Mouse (Mus musculus) forebrain, embryonic 12.5 days (tissue): ENCODE results near the gene Synj2. TPM values are rescaled to one million over a fixed set of nuclear protein-coding genes. Genes with fewer than 3 reads are reported as not detected.

Source experiments
- ATAC-seq: fragments of 200-750 bp; cut with Nextera tagmentation; 2 replicates; pipeline ENCODE4 v1.8.0; 2017; ENCODE audit warnings: moderate TSS enrichment; ENCODE audit not compliant: low FRiP score
- H3K27ac ChIP-seq: fragments of 300-500 bp; sonication (generic); 2 replicates; pipeline ENCODE4 v1.5.1; 2016; ENCODE audit warnings: mild to moderate bottlenecking
- H3K27me3 ChIP-seq: fragments of 300-500 bp; sonication (generic); 2 replicates; pipeline ENCODE4 v1.6.1; 2016; ENCODE audit warnings: mild to moderate bottlenecking
- H3K36me3 ChIP-seq: fragments of 300-500 bp; sonication (generic); replicated peaks from 2 replicates; pipeline ENCODE4 v1.6.1; 2016; ENCODE audit warnings: mild to moderate bottlenecking
- H3K4me1 ChIP-seq: fragments of 300-500 bp; sonication (generic); 2 replicates; pipeline ENCODE4 v1.6.1; 2016
- H3K4me2 ChIP-seq: fragments of 300-500 bp; sonication (generic); 2 replicates; pipeline ENCODE4 v1.6.1; 2016; ENCODE audit warnings: mild to moderate bottlenecking, moderate library complexity
- H3K4me3 ChIP-seq: fragments of 300-500 bp; sonication (generic); replicated peaks from 2 replicates; pipeline ENCODE4 v1.5.1; 2016; ENCODE audit warnings: mild to moderate bottlenecking
- H3K9ac ChIP-seq: fragments of 300-500 bp; sonication (generic); 2 replicates; pipeline ENCODE4 v1.6.1; 2016; ENCODE audit warnings: mild to moderate bottlenecking
- H3K9me3 ChIP-seq: fragments of 300-500 bp; sonication (generic); 2 replicates; pipeline ENCODE4 v1.6.1; 2016
- WGBS: fragments of 180-500 bp; shearing (Covaris S2); methylation state at CpG from one replicate; pipeline ENCODE4 v1.1.7; 2016; 5-methylcytosine and 5-hydroxymethylcytosine counted together
- polyA plus RNA-seq: library from polyadenylated mRNA; unstranded; fragments of >200 nt; fragmentation: Nextera tagmentation; extraction: Ambion mirVana; gene quantifications from 2 replicates; pipeline ENCODE4 v1.2.1, GENCODE M21; 2016

Gene Synj2
- polyA plus RNA-seq, 1 experiment from 2014 or later = 1.1 TPM

DNA sequence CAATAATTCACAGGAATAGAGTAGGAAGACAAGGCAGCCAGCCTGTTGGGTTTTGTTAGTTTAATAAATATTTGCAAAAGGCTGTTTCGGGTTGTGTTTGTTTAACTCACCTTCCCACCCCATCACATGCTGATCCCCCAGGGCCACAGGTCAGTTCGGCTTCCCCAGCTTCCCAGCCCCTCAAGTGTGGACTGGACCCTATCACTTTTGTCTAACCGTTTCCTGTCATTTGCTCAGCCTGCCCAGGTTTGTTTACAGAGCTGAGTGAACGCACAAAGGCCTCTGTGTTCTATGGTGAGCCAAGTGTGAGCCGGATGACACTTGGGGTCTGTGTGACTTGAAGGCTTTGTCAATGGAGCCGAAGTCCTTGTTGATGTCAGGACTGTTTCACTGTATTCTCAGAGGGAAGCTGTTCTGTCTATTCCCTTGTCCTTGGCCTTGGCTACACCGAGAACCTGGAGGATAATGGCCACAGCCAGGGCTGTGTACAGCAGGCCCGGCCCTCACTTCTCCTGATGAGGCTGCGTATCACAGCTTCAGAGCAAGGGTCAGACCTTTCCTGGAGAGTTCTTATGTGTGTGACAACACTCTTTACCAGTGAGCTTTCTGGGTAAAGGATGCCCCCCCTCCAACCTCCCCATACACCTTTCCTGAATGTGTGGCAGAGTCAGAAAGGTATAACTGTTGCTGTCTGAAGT is 24.2 kb downstream of the Synj2 start:
- no peak overlapping the region for H3K27ac ChIP-seq
- no peaks in the 10 kb centered on the region for H3K9me3 ChIP-seq
- 76% methylated on average over 9 of the region's 9 CpGs for WGBS
- H3K4me1 ChIP-seq = peaks cover 3% of the 10 kb centered on the region; the same call in 1 of the 2 replicates
- no peak for ATAC-seq
- H3K27me3 ChIP-seq = no peaks in the 10 kb centered on the region
- no peak overlapping the region for H3K9ac ChIP-seq
- H3K36me3 ChIP-seq = no peaks in the 10 kb centered on the region
- no peak overlapping the region for H3K4me2 ChIP-seq
- H3K4me3 ChIP-seq = no peak overlapping the region

- peaks cover 3% of the 10 kb centered on the region; the same call in 1 of the 2 replicates for H3K4me1 ChIP-seq
- H3K4me3 ChIP-seq = no peak overlapping the region
- ATAC-seq = no peak
- no peaks in the 10 kb centered on the region for H3K27me3 ChIP-seq
- H3K27ac ChIP-seq = no peak overlapping the region
- no peak overlapping the region for H3K9ac ChIP-seq
- H3K4me2 ChIP-seq = no peak overlapping the region
- WGBS = 81% methylated on average over 5 of the region's 5 CpGs
- no peaks in the 10 kb centered on the region for H3K9me3 ChIP-seq
- H3K36me3 ChIP-seq = no peaks in the 10 kb centered on the region
These were observed 25.6 kb downstream of the Synj2 start for GRCm38 (mm10) chr17:5966706-5967105.

DNA sequence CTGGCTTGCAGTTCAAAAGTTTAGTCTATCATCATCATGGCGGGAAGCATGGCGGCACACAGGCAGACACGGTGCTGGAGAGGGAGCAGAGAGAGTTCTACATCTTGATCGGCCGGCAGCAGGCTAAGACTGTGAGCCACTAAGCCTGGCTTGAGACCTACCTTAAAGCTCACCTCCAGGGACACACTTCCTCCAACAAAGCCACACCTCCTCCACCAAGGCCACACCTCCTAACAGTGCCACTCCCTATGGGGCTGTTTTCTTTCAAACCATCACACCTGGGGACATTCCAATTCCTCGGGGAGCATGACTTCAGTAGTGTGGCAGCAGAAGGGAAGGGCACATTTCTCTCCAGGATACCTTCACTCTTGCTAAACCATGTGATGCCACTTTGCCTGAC is 27.5 kb downstream of the Synj2 start:
- H3K9ac ChIP-seq = no peak overlapping the region
- no peak overlapping the region for H3K4me3 ChIP-seq
- H3K27me3 ChIP-seq = no peaks in the 10 kb centered on the region
- no peaks in the 10 kb centered on the region for H3K36me3 ChIP-seq
- no peak overlapping the region for H3K4me2 ChIP-seq
- H3K27ac ChIP-seq = no peak overlapping the region
- peaks cover 3% of the 10 kb centered on the region; the same call in 1 of the 2 replicates for H3K4me1 ChIP-seq
- 67% methylated on average over 6 of the region's 6 CpGs for WGBS
- H3K9me3 ChIP-seq = no peaks in the 10 kb centered on the region
- ATAC-seq = no peak

DNA sequence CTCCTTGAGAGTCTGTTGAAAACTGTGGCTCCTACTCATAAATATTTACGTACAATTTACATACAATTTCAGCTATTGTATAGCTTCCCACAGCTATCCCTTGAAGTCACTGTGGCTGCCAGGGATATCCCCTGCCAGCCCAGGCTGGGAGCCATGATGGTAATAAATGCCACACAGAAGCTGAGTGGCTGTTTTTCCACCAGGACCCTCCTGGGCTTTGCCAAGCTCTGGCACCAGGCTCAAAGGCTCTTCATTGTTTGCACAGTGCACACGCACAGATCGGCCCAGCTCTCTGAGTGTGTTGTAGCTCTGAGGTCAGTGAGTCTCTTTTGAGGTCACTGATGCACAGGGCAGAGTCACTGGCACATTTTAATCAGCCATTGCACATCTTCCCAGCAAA is 28.2 kb downstream of the Synj2 start:
- Histone ChIP-seq H3K9me3 (no peaks in the 10 kb centered on the region), H3K4me1 (peaks cover 3% of the 10 kb centered on the region; the same call in 1 of the 2 replicates), H3K27me3 (no peaks in the 10 kb centered on the region), H3K27ac (no peak overlapping the region), H3K4me3 (no peak overlapping the region), H3K36me3 (no peaks in the 10 kb centered on the region), H3K4me2 (no peak overlapping the region), H3K9ac (no peak overlapping the region)
- no peak for ATAC-seq
- WGBS = 75% methylated on average over 3 of the region's 3 CpGs

- ATAC-seq = no peak
- WGBS = 89% methylated on average over 5 of the region's 5 CpGs
- no peak overlapping the region for H3K4me2 ChIP-seq
- no peaks in the 10 kb centered on the region for H3K36me3 ChIP-seq
- no peak overlapping the region for H3K9ac ChIP-seq
- peaks cover 5% of the 10 kb centered on the region for H3K4me1 ChIP-seq
- no peaks in the 10 kb centered on the region for H3K9me3 ChIP-seq
- H3K4me3 ChIP-seq = no peak overlapping the region
- no peaks in the 10 kb centered on the region for H3K27me3 ChIP-seq
- no peak overlapping the region for H3K27ac ChIP-seq
These were observed 29.3 kb downstream of the Synj2 start for GRCm38 (mm10) chr17:5970298-5970821.

GRCm38 (mm10) chr17:5973536-5973935 is 32.5 kb downstream of the Synj2 start:
- Histone ChIP-seq H3K27me3 (peaks cover 8% of the 10 kb centered on the region; the same call in 1 of the 2 replicates), H3K36me3 (no peaks in the 10 kb centered on the region), H3K9me3 (no peaks in the 10 kb centered on the region), H3K4me2 (no peak overlapping the region), H3K4me1 (peaks cover 25% of the 10 kb centered on the region), H3K27ac (no peak overlapping the region), H3K4me3 (no peak overlapping the region), H3K9ac (no peak overlapping the region)
- ATAC-seq = no peak
- 75% methylated on average over 8 of the region's 8 CpGs for WGBS

DNA sequence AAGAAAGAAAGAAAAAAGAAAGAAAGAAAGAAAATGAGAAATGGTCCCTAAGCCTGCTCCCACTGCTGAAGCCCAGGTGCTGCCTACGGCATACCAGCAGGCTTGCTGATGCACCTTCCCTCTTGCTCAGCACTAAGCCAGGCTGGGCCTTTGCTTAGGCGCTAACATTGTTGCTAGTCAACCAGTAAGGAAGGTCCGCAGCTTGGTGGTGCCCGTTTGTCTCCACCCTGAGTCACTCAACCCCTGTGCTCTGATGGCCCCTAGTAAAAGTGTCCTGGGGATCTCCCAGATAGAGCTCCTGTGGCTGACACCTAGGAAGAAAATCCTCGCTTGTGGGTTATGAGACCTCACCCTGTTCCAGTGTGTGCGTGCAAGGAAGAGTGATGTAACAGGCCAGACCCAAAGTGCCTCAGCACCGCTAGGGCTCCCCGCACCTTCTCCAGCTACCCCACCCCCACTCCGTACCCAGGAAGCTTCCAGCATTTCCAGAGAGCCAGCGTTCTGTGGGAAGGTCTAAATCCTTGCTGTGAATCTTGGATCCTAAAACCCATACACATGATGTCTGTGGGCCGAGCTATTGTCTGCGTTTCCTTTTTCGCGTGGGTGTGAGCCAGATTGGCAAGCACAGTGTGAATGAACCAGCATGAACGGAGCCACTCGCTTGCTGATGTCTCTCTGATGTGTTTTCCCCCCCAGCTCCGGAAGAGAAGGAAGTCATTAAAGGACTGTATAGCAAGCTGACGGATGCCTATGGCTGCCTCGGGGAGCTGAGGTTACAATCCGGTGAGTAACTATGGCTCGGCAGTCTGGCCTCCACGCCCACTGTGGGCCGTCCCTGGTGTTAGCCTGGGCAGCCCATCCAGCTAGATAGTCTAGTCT is 34.3 kb downstream of the Synj2 start:
- H3K4me1 ChIP-seq = peaks cover 22% of the 10 kb centered on the region
- H3K36me3 ChIP-seq = no peaks in the 10 kb centered on the region
- peaks cover 8% of the 10 kb centered on the region; the same call in 1 of the 2 replicates for H3K27me3 ChIP-seq
- H3K4me2 ChIP-seq = no peak overlapping the region
- H3K9me3 ChIP-seq = no peaks in the 10 kb centered on the region
- 57% methylated on average over 23 of the region's 23 CpGs for WGBS
- no peak overlapping the region for H3K9ac ChIP-seq
- H3K4me3 ChIP-seq = no peak overlapping the region
- no peak for ATAC-seq
- H3K27ac ChIP-seq = no peak overlapping the region

- Histone ChIP-seq H3K36me3 (no peaks in the 10 kb centered on the region), H3K27me3 (peaks cover 8% of the 10 kb centered on the region; the same call in 1 of the 2 replicates), H3K4me1 (peaks cover 22% of the 10 kb centered on the region), H3K27ac (no peak overlapping the region), H3K9me3 (no peaks in the 10 kb centered on the region), H3K4me2 (no peak overlapping the region), H3K9ac (no peak overlapping the region), H3K4me3 (no peak overlapping the region)
- 84% methylated on average over 20 of the region's 20 CpGs for WGBS
- no peak for ATAC-seq
These were observed 35.4 kb downstream of the Synj2 start for GRCm38 (mm10) chr17:5976221-5977055.

DNA sequence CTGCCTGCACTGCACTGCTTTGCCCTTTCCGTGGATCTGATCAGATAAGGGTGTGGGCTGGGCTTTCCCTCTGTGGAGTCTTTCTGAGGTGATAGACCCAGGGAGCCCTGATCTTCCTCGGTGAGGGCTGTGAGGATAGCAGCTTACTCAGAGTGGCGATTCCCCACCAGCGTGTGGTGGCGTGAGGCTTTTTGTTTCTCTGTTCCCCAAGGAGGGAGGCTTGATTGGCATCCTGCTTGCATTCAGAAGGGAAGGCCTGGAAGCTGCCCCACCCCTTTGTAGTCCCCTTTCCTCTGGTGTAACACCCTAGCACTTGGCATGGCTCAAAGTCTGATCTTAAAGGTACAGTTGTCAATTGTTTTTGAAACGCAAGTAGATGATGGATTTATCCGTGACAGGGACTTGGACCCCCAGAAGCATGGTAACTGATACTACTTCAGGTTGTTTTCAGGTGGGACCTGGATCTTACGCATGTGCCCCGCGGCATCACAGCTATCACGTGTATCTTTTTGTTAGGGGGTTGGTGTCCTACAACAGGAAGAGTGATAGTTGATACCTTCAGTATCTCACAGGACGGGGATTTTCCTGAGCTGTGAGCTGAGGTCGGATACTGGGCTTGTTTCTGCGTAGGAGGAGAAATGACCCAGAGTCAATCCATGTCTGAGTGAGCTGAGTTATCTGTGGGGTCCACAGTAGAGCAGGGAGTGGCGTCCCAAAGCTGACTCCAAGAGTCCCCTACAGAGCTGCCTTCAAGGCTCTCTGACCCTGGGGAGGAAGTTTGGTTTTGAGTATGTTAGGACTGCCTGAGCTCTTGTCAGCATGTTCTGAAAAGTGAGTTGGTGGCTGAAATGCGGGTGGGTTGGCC is 36.2 kb downstream of the Synj2 start:
- 55% methylated on average over 16 of the region's 16 CpGs for WGBS
- no peak for ATAC-seq
- no peaks in the 10 kb centered on the region for H3K36me3 ChIP-seq

DNA sequence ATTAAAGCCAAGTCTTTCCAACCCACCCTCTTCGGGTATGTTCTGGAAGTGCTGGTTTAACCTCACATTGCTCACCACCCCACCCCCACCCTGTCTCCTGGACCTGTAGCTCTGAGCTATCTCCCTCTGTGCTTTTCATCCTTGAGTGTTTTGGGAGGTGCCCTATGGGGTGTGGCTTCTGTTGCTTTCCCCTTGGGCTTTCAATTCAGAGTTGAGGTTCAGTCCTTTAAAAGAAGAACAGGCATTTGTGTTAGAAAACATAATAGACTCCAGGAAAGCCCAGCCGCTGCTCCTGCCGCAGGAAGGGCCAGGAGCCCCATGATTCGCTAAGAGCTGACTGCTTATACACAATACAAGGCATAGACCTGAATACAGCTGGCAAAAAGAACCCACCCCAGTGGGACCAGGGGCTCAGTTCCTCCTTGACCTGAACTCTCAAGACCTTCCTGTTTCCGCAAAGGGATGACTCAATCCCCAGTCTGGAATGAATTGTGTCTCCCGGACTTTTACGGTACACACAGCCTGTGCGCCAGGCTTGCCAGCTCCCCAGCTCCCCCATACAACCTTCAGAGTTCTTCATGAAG is 36.9 kb downstream of the Synj2 start:
- no peaks in the 10 kb centered on the region for H3K36me3 ChIP-seq
- H3K4me3 ChIP-seq = no peak overlapping the region
- ATAC-seq = no peak
- H3K27me3 ChIP-seq = peaks cover 8% of the 10 kb centered on the region; the same call in 1 of the 2 replicates
- no peaks in the 10 kb centered on the region for H3K9me3 ChIP-seq
- H3K4me2 ChIP-seq = no peak overlapping the region
- H3K9ac ChIP-seq = no peak overlapping the region
- peaks cover 22% of the 10 kb centered on the region for H3K4me1 ChIP-seq
- peak overlapping the region; percentile 36; the same call in 1 of the 2 replicates for H3K27ac ChIP-seq
- 54% methylated on average over 8 of the region's 8 CpGs for WGBS

More for the DNA sequence above, 36.2 kb downstream of the Synj2 start:
- Histone ChIP-seq H3K4me2 (no peak overlapping the region), H3K9ac (no peak overlapping the region), H3K4me3 (no peak overlapping the region), H3K27ac (peak overlapping the region; percentile 36; the same call in 1 of the 2 replicates), H3K4me1 (peaks cover 22% of the 10 kb centered on the region), H3K27me3 (peaks cover 8% of the 10 kb centered on the region; the same call in 1 of the 2 replicates), H3K9me3 (no peaks in the 10 kb centered on the region)
